Mouse (Mus musculus): Measurements from ENCODE around the gene Tbc1d5.

Tbc1d5 gene

GRCm38 (mm10) chr17:51043869-51044268, 135.3 kb downstream of the Tbc1d5 start:
- in situ Hi-C loops (cut with MboI, MseI) = no loop called here

- in situ Hi-C loops (cut with MboI, MseI) = no loop called here
These were observed 138.3 kb downstream of the Tbc1d5 start for GRCm38 (mm10) chr17:51040861-51041260.

- in situ Hi-C loops (cut with MboI, MseI) = no loop called here
These were observed 155.9 kb downstream of the Tbc1d5 start for GRCm38 (mm10) chr17:51023227-51023626.

- in situ Hi-C loops (cut with MboI, MseI) = no loop called here
These were observed 162.8 kb downstream of the Tbc1d5 start for GRCm38 (mm10) chr17:51016384-51016783.

- in situ Hi-C loops (cut with MboI, MseI) = no loop called here
These were observed 165.2 kb downstream of the Tbc1d5 start for GRCm38 (mm10) chr17:51013908-51014307.

GRCm38 (mm10) chr17:51003179-51003578, 176.0 kb downstream of the Tbc1d5 start:
- in situ Hi-C loops (cut with MboI, MseI) = no loop called here

- in situ Hi-C loops (cut with MboI, MseI) = no loop called here
These were observed 180.9 kb downstream of the Tbc1d5 start for GRCm38 (mm10) chr17:50998216-50998615.

GRCm38 (mm10) chr17:50993294-50993993, 185.7 kb downstream of the Tbc1d5 start:
- in situ Hi-C loops (cut with MboI, MseI) = loop anchor here (5.0 kb wide), 1 partner anchor 104 kb away; no protein-coding TSS in a partner anchor

- in situ Hi-C loops (cut with MboI, MseI) = loop anchor here (5.0 kb wide), 1 partner anchor 106 kb away; no protein-coding TSS in a partner anchor
These were observed 188.3 kb downstream of the Tbc1d5 start for GRCm38 (mm10) chr17:50990770-50991405.

- in situ Hi-C loops (cut with MboI, MseI) = no loop called here
These were observed 191.2 kb downstream of the Tbc1d5 start for GRCm38 (mm10) chr17:50987935-50988334.

GRCm38 (mm10) chr17:50981933-50982332, 197.2 kb downstream of the Tbc1d5 start:
- in situ Hi-C loops (cut with MboI, MseI) = no loop called here

GRCm38 (mm10) chr17:50972142-50972541, 207.0 kb downstream of the Tbc1d5 start:
- in situ Hi-C loops (cut with MboI, MseI) = no loop called here

GRCm38 (mm10) chr17:50966147-50966546, 213.0 kb downstream of the Tbc1d5 start:
- in situ Hi-C loops (cut with MboI, MseI) = no loop called here

GRCm38 (mm10) chr17:50954313-50954712, 224.8 kb downstream of the Tbc1d5 start:
- in situ Hi-C loops (cut with MboI, MseI) = no loop called here

- in situ Hi-C loops (cut with MboI, MseI) = no loop called here
These were observed 256.8 kb downstream of the Tbc1d5 start for GRCm38 (mm10) chr17:50922308-50922707.

- in situ Hi-C loops (cut with MboI, MseI) = no loop called here
These were observed 263.9 kb downstream of the Tbc1d5 start for GRCm38 (mm10) chr17:50915216-50915615.

GRCm38 (mm10) chr17:50908568-50909335, 270.4 kb downstream of the Tbc1d5 start:
- in situ Hi-C loops (cut with MboI, MseI) = no loop called here

- in situ Hi-C loops (cut with MboI, MseI) = no loop called here
These were observed 271.0 kb downstream of the Tbc1d5 start for GRCm38 (mm10) chr17:50908160-50908559.

- in situ Hi-C loops (cut with MboI, MseI) = no loop called here
These were observed 272.5 kb downstream of the Tbc1d5 start for GRCm38 (mm10) chr17:50906630-50907029.

- in situ Hi-C loops (cut with MboI, MseI) = no loop called here
These were observed 274.7 kb downstream of the Tbc1d5 start for GRCm38 (mm10) chr17:50904463-50904862.

- in situ Hi-C loops (cut with MboI, MseI) = no loop called here
These were observed 281.3 kb downstream of the Tbc1d5 start for GRCm38 (mm10) chr17:50897867-50898266.

GRCm38 (mm10) chr17:50889475-50889874, 289.7 kb downstream of the Tbc1d5 start:
- in situ Hi-C loops (cut with MboI, MseI) = no loop called here

All from T-helper 1 cell (primary cell).